Mouse (Mus musculus) limb, embryonic 12.5 days (tissue): ENCODE results near the gene Dynll2. TPM values are rescaled to one million over a fixed set of nuclear protein-coding genes. Genes with fewer than 3 reads are reported as not detected.
A peak's percentile ranks its signal among the peaks of the same experiment; 100 is the strongest.

Experiments
- ATAC-seq: fragments of 200-750 bp; cut with Nextera tagmentation; 2 replicates; pipeline ENCODE4 v1.8.0; 2017; ENCODE audit warnings: low read depth, moderate TSS enrichment; ENCODE audit not compliant: insufficient number of reproducible peaks, insufficient read depth, low FRiP score, low TSS enrichment
- H3K27ac ChIP-seq: fragments of 300-500 bp; sonication (generic); 2 replicates; pipeline ENCODE4 v1.5.1; 2016; ENCODE audit warnings: mild to moderate bottlenecking, moderate library complexity
- H3K27me3 ChIP-seq: fragments of 300-500 bp; sonication (generic); 2 replicates; pipeline ENCODE4 v1.6.1; 2016; ENCODE audit warnings: mild to moderate bottlenecking, moderate library complexity
- H3K36me3 ChIP-seq: fragments of 300-500 bp; sonication (generic); 2 replicates; pipeline ENCODE4 v1.6.1; 2016; ENCODE audit warnings: mild to moderate bottlenecking, moderate library complexity
- H3K4me1 ChIP-seq: fragments of 300-500 bp; sonication (generic); replicated peaks from 2 replicates; pipeline ENCODE4 v1.6.1; 2016
- H3K4me2 ChIP-seq: fragments of 300-500 bp; sonication (generic); 2 replicates; pipeline ENCODE4 v1.6.1; 2016; ENCODE audit warnings: mild to moderate bottlenecking, moderate library complexity
- H3K4me3 ChIP-seq: fragments of 300-500 bp; sonication (generic); replicated peaks from 2 replicates; pipeline ENCODE4 v1.5.1; 2016; ENCODE audit warnings: mild to moderate bottlenecking
- H3K9ac ChIP-seq: fragments of 300-500 bp; sonication (generic); replicated peaks from 2 replicates; pipeline ENCODE4 v1.6.1; 2016; ENCODE audit warnings: mild to moderate bottlenecking, moderate library complexity
- H3K9me3 ChIP-seq: fragments of 300-500 bp; sonication (generic); 2 replicates; pipeline ENCODE4 v1.6.1; 2016; ENCODE audit warnings: mild to moderate bottlenecking, moderate library complexity
- WGBS: fragments of 180-500 bp; shearing (Covaris S2); methylation state at CpG from one replicate; pipeline ENCODE4 v1.1.7; 2016; 5-methylcytosine and 5-hydroxymethylcytosine counted together
- polyA plus RNA-seq: library from polyadenylated mRNA; unstranded; fragments of >200 nt; fragmentation: Nextera tagmentation; extraction: Ambion mirVana; gene quantifications from 2 replicates; pipeline ENCODE4 v1.2.1, GENCODE M21; 2016

The Dynll2 gene
- polyA plus RNA-seq, 1 experiment from 2014 or later: 23.4 TPM

- H3K4me1 ChIP-seq: peaks cover 12% of the 10 kb centered on the region
- WGBS: 31% methylated on average over 10 of the region's 10 CpGs
- no peak overlapping the region; the same call in 1 of the 2 replicates for H3K4me3 ChIP-seq
- peak; percentile 69 for ATAC-seq
- H3K27ac ChIP-seq: no peak overlapping the region
- H3K9ac ChIP-seq: no peak overlapping the region
- no peaks in the 10 kb centered on the region for H3K9me3 ChIP-seq
- peaks cover 9% of the 10 kb centered on the region for H3K27me3 ChIP-seq
- 0 out of 2 replicates have a peak overlapping the region, but pooled peaks have one; percentile 4 for H3K4me2 ChIP-seq
- no peaks in the 10 kb centered on the region for H3K36me3 ChIP-seq
Measured at GRCm38 (mm10) chr11:87966214-87966613, 21.1 kb downstream of the Dynll2 start.

DNA sequence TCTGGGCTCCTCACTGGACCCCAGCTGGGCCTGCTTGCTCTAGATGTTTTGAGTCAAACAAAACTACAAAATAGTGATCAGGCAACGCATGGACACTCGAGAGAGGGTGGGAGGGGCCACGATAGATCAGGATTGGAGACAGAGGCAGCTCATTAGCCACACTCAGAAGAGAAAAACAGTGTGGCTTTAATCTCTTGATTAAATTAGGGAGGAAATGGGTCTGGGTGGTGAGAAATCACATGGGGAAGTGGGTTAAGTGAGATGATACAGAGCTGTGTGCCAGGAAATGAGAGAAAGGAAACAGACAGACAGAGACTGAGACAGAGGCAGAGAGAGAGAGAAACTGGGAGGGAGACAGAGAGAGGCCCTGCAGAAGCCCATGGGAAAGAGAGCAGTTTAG, 22.0 kb downstream of the Dynll2 start:
- H3K4me2 ChIP-seq: no peak overlapping the region
- peaks cover 9% of the 10 kb centered on the region for H3K27me3 ChIP-seq
- no peaks in the 10 kb centered on the region for H3K9me3 ChIP-seq
- H3K27ac ChIP-seq: no peak overlapping the region
- no peak for ATAC-seq
- peaks cover 12% of the 10 kb centered on the region for H3K4me1 ChIP-seq
- 52% methylated on average over 3 of the region's 3 CpGs for WGBS
- no peak overlapping the region for H3K4me3 ChIP-seq
- H3K36me3 ChIP-seq: no peaks in the 10 kb centered on the region
- no peak overlapping the region for H3K9ac ChIP-seq

DNA sequence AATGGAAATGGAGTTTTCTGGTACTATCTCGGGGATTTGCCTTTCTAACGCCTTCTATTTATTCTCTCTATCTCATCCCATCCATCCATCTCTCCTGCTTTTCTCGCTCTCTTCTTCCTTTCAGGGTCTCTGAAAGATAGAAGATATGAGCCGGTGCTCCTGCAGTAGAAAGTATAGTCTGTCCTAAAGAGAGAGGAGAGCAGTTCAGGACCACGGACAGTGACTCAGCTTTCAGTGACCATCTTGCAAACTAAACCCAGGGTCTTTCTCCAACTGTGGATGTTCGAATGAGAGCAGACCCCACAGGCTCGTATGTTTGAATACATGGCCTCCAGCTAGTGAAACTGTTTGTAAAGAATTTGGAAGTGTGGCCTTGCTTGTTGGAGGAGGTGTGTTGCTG, 30.3 kb downstream of the Dynll2 start:
- no peaks in the 10 kb centered on the region for H3K27me3 ChIP-seq
- 46% methylated on average over 7 of the region's 7 CpGs for WGBS
- no peak for ATAC-seq
- H3K4me3 ChIP-seq: no peak overlapping the region
- no peaks in the 10 kb centered on the region for H3K9me3 ChIP-seq
- H3K4me2 ChIP-seq: no peak overlapping the region
- no peaks in the 10 kb centered on the region for H3K36me3 ChIP-seq
- no peaks in the 10 kb centered on the region for H3K4me1 ChIP-seq
- no peak overlapping the region for H3K27ac ChIP-seq
- H3K9ac ChIP-seq: no peak overlapping the region

GRCm38 (mm10) chr11:87955144-87955543, 32.2 kb downstream of the Dynll2 start:
- Histone ChIP-seq H3K36me3 (no peaks in the 10 kb centered on the region), H3K9ac (no peak overlapping the region), H3K27me3 (no peaks in the 10 kb centered on the region), H3K9me3 (no peaks in the 10 kb centered on the region), H3K27ac (no peak overlapping the region), H3K4me2 (no peak overlapping the region), H3K4me1 (no peaks in the 10 kb centered on the region), H3K4me3 (no peak overlapping the region)
- WGBS: 11% methylated on average over 1 of the region's 1 CpGs
- no peak for ATAC-seq

GRCm38 (mm10) chr11:87949990-87950389, 37.3 kb downstream of the Dynll2 start:
- no peaks in the 10 kb centered on the region for H3K9me3 ChIP-seq
- no peak overlapping the region for H3K4me3 ChIP-seq
- H3K4me1 ChIP-seq: no peaks in the 10 kb centered on the region
- no peak overlapping the region for H3K27ac ChIP-seq
- 2% methylated on average over 2 of the region's 2 CpGs for WGBS
- no peaks in the 10 kb centered on the region for H3K27me3 ChIP-seq
- H3K9ac ChIP-seq: no peak overlapping the region
- no peak overlapping the region for H3K4me2 ChIP-seq
- no peak for ATAC-seq
- no peaks in the 10 kb centered on the region for H3K36me3 ChIP-seq

GRCm38 (mm10) chr11:87935467-87935866, 51.9 kb downstream of the Dynll2 start:
- no peak for ATAC-seq
- H3K9me3 ChIP-seq: peaks cover 5% of the 10 kb centered on the region; the same call in 1 of the 2 replicates
- WGBS: 69% methylated on average over 3 of the region's 3 CpGs

DNA sequence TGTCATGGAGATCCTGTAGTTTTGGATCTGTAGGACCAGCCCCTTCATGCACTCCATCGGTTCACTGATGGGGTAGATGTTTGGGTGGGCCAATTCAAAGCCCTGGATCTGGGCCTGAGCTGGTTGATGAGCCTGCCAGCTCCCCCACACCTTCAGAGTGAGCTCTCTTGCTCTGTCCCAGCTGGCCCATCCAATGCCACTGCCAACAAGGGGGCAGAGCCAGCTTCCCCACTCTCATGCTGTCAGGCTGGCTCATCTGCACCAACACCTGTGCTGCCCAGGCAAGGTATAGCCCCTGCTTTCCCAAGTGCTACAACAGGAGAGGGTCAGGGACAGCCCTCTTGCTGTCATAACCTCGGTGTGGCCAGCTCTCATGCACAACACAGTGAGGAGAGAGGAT, 53.6 kb downstream of the Dynll2 start:
- no peaks in the 10 kb centered on the region for H3K4me1 ChIP-seq
- H3K9ac ChIP-seq: no peak overlapping the region
- peaks cover 6% of the 10 kb centered on the region; the same call in 1 of the 2 replicates for H3K9me3 ChIP-seq
- no peaks in the 10 kb centered on the region for H3K27me3 ChIP-seq
- no peak overlapping the region for H3K4me2 ChIP-seq
- no peak for ATAC-seq
- no peak overlapping the region for H3K27ac ChIP-seq
- no peak overlapping the region for H3K4me3 ChIP-seq
- 75% methylated on average over 2 of the region's 2 CpGs for WGBS
- H3K36me3 ChIP-seq: no peaks in the 10 kb centered on the region

More at GRCm38 (mm10) chr11:87935467-87935866, 51.9 kb downstream of the Dynll2 start:
- H3K9ac ChIP-seq: no peak overlapping the region
- no peak overlapping the region for H3K27ac ChIP-seq
- no peak overlapping the region for H3K4me3 ChIP-seq
- no peaks in the 10 kb centered on the region for H3K36me3 ChIP-seq
- H3K4me2 ChIP-seq: no peak overlapping the region
- no peaks in the 10 kb centered on the region for H3K4me1 ChIP-seq
- no peaks in the 10 kb centered on the region for H3K27me3 ChIP-seq

GRCm38 (mm10) chr11:87930348-87930747, 57.0 kb downstream of the Dynll2 start:
- Histone ChIP-seq H3K4me3 (no peak overlapping the region), H3K27ac (no peak overlapping the region), H3K4me1 (no peaks in the 10 kb centered on the region), H3K9ac (no peak overlapping the region), H3K27me3 (no peaks in the 10 kb centered on the region), H3K9me3 (0 out of 2 replicates have a peak, but pooled peaks cover 6% of the 10 kb centered on the region), H3K4me2 (no peak overlapping the region), H3K36me3 (no peaks in the 10 kb centered on the region)
- WGBS: 82% methylated on average over 2 of the region's 2 CpGs
- no peak for ATAC-seq

Other genes starting within 250 kb of the Dynll2 start
- 167 TPM in 2 replicates for gene Supt4a, start 250.0 kb downstream of the Dynll2 start, polyA plus RNA-seq
- 5.7 and 5.9 TPM in 2 replicates for gene Tspoap1, start 227.0 kb downstream of the Dynll2 start, polyA plus RNA-seq
- 1.7 and 2.6 TPM in 2 replicates for gene Mpo, start 194.0 kb downstream of the Dynll2 start, polyA plus RNA-seq
- 0.09 TPM in 1 of 2 replicates, not detected in the other for gene Lpo, start 159.2 kb downstream of the Dynll2 start, polyA plus RNA-seq
- gene Mks1, start 134.3 kb downstream of the Dynll2 start, polyA plus RNA-seq: 19.2 and 21.0 TPM in 2 replicates
- 0.09 and 0.19 TPM in 2 replicates for gene Epx, start 112.0 kb downstream of the Dynll2 start, polyA plus RNA-seq
- gene Olfr462, start 95.3 kb downstream of the Dynll2 start, polyA plus RNA-seq: not detected in 2 replicates
- not detected in 2 replicates for gene Olfr463, start 90.1 kb downstream of the Dynll2 start, polyA plus RNA-seq
- gene Olfr464, start 66.6 kb downstream of the Dynll2 start, polyA plus RNA-seq: not detected in 2 replicates
- 505 and 534 TPM in 2 replicates for gene Srsf1, start 59.8 kb upstream of the Dynll2 start, polyA plus RNA-seq
- gene Vezf1, start 80.7 kb upstream of the Dynll2 start, polyA plus RNA-seq: 56.0 and 65.8 TPM in 2 replicates
- gene Cuedc1, start 110.5 kb upstream of the Dynll2 start, polyA plus RNA-seq: 32.1 and 37.3 TPM in 2 replicates
- 53.2 and 59.5 TPM in 2 replicates for gene Mrps23, start 216.9 kb upstream of the Dynll2 start, polyA plus RNA-seq